Mouse (Mus musculus): ENCODE data around the gene Sh3rf1.

DNA sequence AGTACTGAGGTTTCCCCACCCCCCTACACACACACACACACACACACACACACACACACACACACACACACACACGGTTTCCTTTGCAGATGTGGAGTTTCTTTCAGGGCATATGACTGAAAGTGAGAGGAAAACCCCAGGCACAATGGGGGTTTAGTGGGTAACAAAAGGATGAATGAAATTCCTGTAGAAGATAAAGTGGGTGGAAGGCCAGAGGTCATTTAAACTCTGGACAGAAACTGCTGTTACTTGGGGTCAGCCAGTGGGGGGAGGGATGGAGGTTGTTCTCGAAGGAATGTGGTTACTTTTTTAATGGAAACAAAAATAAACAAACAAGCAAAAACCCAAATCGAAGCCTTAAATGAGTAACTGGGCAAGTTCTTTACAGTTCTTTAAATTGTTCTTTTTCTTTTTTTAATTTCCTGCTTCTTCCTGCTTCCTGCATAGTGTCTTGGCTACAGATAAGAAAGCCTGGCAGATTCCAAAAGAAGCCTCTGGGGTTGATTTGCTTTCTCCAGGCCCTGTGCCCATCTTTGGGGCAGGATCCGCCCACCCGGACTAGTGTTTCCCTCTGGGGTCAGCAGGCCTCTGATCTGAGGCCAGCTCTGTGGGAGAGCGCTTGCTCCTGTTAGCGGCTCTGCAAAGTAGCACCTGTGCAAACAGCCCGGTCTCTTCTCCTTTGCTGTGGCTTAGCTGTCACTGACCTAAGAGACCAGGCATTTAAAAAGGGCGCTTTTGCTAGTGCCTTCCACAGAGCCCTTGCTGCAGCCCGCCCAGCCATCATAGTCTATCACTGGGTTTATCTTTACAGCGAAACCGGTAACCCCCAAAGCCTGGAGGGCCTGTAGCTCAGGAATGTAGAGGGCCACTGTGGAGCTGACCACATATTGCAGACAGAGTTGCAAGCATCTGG lies 59.8 kb downstream of the Sh3rf1 start:
- TF ChIP-seq CTCF (IDR thresholded peaks at IDR 0.05; ENCODE audit: extremely low read depth, insufficient read depth, low read length) (no peak), POLR2A (IDR thresholded peaks at IDR 0.05; ENCODE audit: extremely low read depth, insufficient read depth, low read length) (no peak)

All from cortical plate, adult 2 months (tissue).